Mouse (Mus musculus): ENCODE data around the gene Hacd2. TPM values are rescaled to one million over a fixed set of nuclear protein-coding genes. Genes with fewer than 3 reads are reported as not detected.
A peak's percentile ranks its signal among the peaks of the same experiment; 100 is the strongest.

Gene Hacd2
- polyA plus RNA-seq, 1 experiment from 2014 or later, result 132 TPM

GRCm38 (mm10) chr16:35139873-35140619 lies 117.8 kb downstream of the Hacd2 start:
- H3K27me3 ChIP-seq, result no peaks in the 10 kb centered on the region
- no peak overlapping the region for H3K9ac ChIP-seq
- no peak overlapping the region for H3K4me3 ChIP-seq
- no peaks in the 10 kb centered on the region for H3K9me3 ChIP-seq
- no peak for ATAC-seq (ENCODE audit: insufficient number of reproducible peaks, low FRiP score, low TSS enrichment, low read depth)
- WGBS, result 19% methylated on average over 11 of the region's 11 CpGs
- no peak overlapping the region for H3K4me2 ChIP-seq
- H3K4me1 ChIP-seq, result peaks cover 15% of the 10 kb centered on the region
- no peak overlapping the region for H3K27ac ChIP-seq
- no peaks in the 10 kb centered on the region for H3K36me3 ChIP-seq

- Histone ChIP-seq H3K9me3 (no peaks in the 10 kb centered on the region), H3K9ac (no peak overlapping the region), H3K4me1 (peaks cover 15% of the 10 kb centered on the region), H3K4me3 (no peak overlapping the region), H3K36me3 (no peaks in the 10 kb centered on the region), H3K4me2 (no peak overlapping the region), H3K27ac (no peak overlapping the region), H3K27me3 (no peaks in the 10 kb centered on the region)
- ATAC-seq (ENCODE audit: insufficient number of reproducible peaks, low FRiP score, low TSS enrichment, low read depth), result no peak
- 32% methylated on average over 9 of the region's 9 CpGs for WGBS
Observed at GRCm38 (mm10) chr16:35140620-35140975, 118.4 kb downstream of the Hacd2 start.

GRCm38 (mm10) chr16:35141839-35142238 lies 119.6 kb downstream of the Hacd2 start:
- Histone ChIP-seq H3K4me2 (no peak overlapping the region), H3K27ac (no peak overlapping the region), H3K36me3 (no peaks in the 10 kb centered on the region), H3K4me1 (peaks cover 15% of the 10 kb centered on the region), H3K9ac (no peak overlapping the region), H3K27me3 (no peaks in the 10 kb centered on the region), H3K9me3 (no peaks in the 10 kb centered on the region), H3K4me3 (no peak overlapping the region)
- 52% methylated on average over 8 of the region's 8 CpGs for WGBS
- no peak for ATAC-seq (ENCODE audit: insufficient number of reproducible peaks, low FRiP score, low TSS enrichment, low read depth)

DNA sequence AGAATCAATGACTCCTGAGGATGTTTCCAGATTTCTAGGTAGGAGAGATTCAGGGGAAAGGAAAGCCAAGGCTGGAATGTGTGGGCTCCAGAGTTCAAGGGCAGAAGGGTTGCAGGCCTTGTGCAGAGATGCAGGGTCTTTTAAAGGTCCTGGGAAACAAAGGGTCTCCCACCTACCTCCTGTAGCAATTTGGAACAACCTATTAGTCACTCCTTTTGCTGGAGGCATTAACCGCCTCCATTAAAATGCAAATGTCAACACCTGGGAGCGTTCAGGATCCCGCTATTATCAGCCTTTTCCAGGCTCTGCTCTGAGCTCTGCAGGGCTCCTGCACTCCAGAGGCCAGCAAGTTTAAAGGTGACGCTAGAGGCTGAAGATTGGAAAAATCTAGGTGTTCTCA lies 123.9 kb downstream of the Hacd2 start:
- H3K27ac ChIP-seq, result no peak overlapping the region
- 19% methylated on average over 4 of the region's 4 CpGs for WGBS
- H3K4me1 ChIP-seq, result no peaks in the 10 kb centered on the region
- no peaks in the 10 kb centered on the region for H3K27me3 ChIP-seq
- no peak for ATAC-seq (ENCODE audit: insufficient number of reproducible peaks, low FRiP score, low TSS enrichment, low read depth)
- H3K36me3 ChIP-seq, result no peaks in the 10 kb centered on the region
- no peak overlapping the region for H3K9ac ChIP-seq
- H3K4me3 ChIP-seq, result no peak overlapping the region
- no peaks in the 10 kb centered on the region for H3K9me3 ChIP-seq
- no peak overlapping the region for H3K4me2 ChIP-seq

DNA sequence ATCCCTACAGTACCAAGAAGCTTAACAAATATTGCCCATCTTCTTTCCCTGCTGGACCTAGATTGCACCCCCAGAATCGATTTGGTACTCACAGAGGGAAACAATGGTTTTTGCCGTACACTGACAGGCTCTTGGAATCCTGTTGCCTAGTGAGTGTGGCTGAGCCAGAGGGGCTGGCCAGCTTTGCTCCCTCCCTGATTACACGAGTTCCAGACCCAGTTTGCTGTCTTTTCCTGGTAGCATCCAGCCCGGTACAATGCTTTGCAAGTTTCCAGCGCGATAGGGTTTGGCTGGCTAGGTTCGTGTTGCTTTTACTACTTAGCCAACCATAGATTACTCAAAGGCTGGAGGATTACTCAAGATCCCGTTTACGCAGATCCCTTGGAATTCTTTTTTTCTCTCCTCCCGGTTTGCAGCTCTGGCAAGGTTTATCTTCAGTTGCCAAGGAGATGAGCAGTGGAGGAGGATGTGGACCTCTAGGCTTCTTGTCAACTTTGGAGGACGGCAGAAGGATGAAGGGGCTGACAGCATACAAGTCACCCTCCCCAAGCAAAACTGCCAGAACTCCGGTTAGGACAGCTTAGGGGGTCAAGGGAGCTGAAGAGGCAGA lies 131.0 kb downstream of the Hacd2 start:
- H3K4me3 ChIP-seq, result no peak overlapping the region
- H3K9ac ChIP-seq, result no peak overlapping the region
- peaks cover 59% of the 10 kb centered on the region for H3K27me3 ChIP-seq
- no peak for ATAC-seq (ENCODE audit: insufficient number of reproducible peaks, low FRiP score, low TSS enrichment, low read depth)
- no peak overlapping the region for H3K4me2 ChIP-seq
- H3K4me1 ChIP-seq, result peaks cover 33% of the 10 kb centered on the region
- 9% methylated on average over 12 of the region's 12 CpGs for WGBS
- H3K9me3 ChIP-seq, result no peaks in the 10 kb centered on the region
- H3K27ac ChIP-seq, result no peak overlapping the region
- no peaks in the 10 kb centered on the region for H3K36me3 ChIP-seq

GRCm38 (mm10) chr16:35154245-35154640 lies 132.0 kb downstream of the Hacd2 start:
- no peak overlapping the region for H3K27ac ChIP-seq
- peak; percentile 50 for ATAC-seq (ENCODE audit: insufficient number of reproducible peaks, low FRiP score, low TSS enrichment, low read depth)
- H3K4me3 ChIP-seq, result peak overlapping the region; percentile 69

GRCm38 (mm10) chr16:35154641-35155390 lies 132.6 kb downstream of the Hacd2 start, which contains the start of gene Adcy5:
Adcy5 (plus strand) TSS chr16:35154877.
- H3K9ac ChIP-seq, result peak within 1 kb of the TSS; percentile 68
- H3K36me3 ChIP-seq, result no peaks in the 10 kb centered on the region
- under 1% methylated on average over 77 of the region's 104 CpGs for WGBS
- H3K4me2 ChIP-seq, result peak within 1 kb of the TSS; percentile 98
- peaks cover 59% of the 10 kb centered on the region for H3K27me3 ChIP-seq
- peak within 1 kb of the TSS; percentile 69 for H3K4me3 ChIP-seq
- peaks cover 37% of the 10 kb centered on the region for H3K4me1 ChIP-seq
- ATAC-seq (ENCODE audit: insufficient number of reproducible peaks, low FRiP score, low TSS enrichment, low read depth), result peak; percentile 9; the same call in 1 of the 2 replicates
- H3K27ac ChIP-seq, result peak within 1 kb of the TSS; percentile 73
- H3K9me3 ChIP-seq, result no peaks in the 10 kb centered on the region

More at GRCm38 (mm10) chr16:35154245-35154640, 132.0 kb downstream of the Hacd2 start:
- Histone ChIP-seq H3K9ac (peak overlapping the region; percentile 68), H3K9me3 (no peaks in the 10 kb centered on the region), H3K27me3 (peaks cover 59% of the 10 kb centered on the region), H3K4me1 (peaks cover 33% of the 10 kb centered on the region), H3K4me2 (peak overlapping the region; percentile 98), H3K36me3 (no peaks in the 10 kb centered on the region)
- WGBS, result under 1% methylated on average over 29 of the region's 29 CpGs

GRCm38 (mm10) chr16:35155391-35156305 lies 133.4 kb downstream of the Hacd2 start:
- under 1% methylated on average over 86 of the region's 87 CpGs for WGBS
- Histone ChIP-seq H3K9ac (peak overlapping the region; percentile 68), H3K36me3 (no peaks in the 10 kb centered on the region), H3K9me3 (no peaks in the 10 kb centered on the region), H3K4me2 (peak overlapping the region; percentile 98), H3K4me1 (peaks cover 39% of the 10 kb centered on the region), H3K27me3 (peaks cover 59% of the 10 kb centered on the region), H3K27ac (peak overlapping the region; percentile 73), H3K4me3 (peak overlapping the region; percentile 69)
- peak; percentile 31; the same call in 1 of the 2 replicates for ATAC-seq (ENCODE audit: insufficient number of reproducible peaks, low FRiP score, low TSS enrichment, low read depth)

- Histone ChIP-seq H3K27me3 (peaks cover 59% of the 10 kb centered on the region), H3K9ac (0 out of 2 replicates have a peak overlapping the region, but pooled peaks have one; percentile 20), H3K27ac (no peak overlapping the region), H3K4me1 (peaks cover 39% of the 10 kb centered on the region), H3K4me3 (peak overlapping the region; percentile 69), H3K4me2 (peak overlapping the region; percentile 98), H3K36me3 (no peaks in the 10 kb centered on the region), H3K9me3 (no peaks in the 10 kb centered on the region)
- 4% methylated on average over 47 of the region's 48 CpGs for WGBS
- no peak for ATAC-seq (ENCODE audit: insufficient number of reproducible peaks, low FRiP score, low TSS enrichment, low read depth)
Observed at GRCm38 (mm10) chr16:35156306-35156695, 134.1 kb downstream of the Hacd2 start.

- H3K4me2 ChIP-seq, result peak overlapping the region; percentile 98
- no peak overlapping the region for H3K27ac ChIP-seq
- H3K9me3 ChIP-seq, result no peaks in the 10 kb centered on the region
- no peak for ATAC-seq (ENCODE audit: insufficient number of reproducible peaks, low FRiP score, low TSS enrichment, low read depth)
- peaks cover 56% of the 10 kb centered on the region for H3K27me3 ChIP-seq
- peak overlapping the region; percentile 69 for H3K4me3 ChIP-seq
- H3K4me1 ChIP-seq, result peaks cover 39% of the 10 kb centered on the region
- no peak overlapping the region for H3K9ac ChIP-seq
- H3K36me3 ChIP-seq, result no peaks in the 10 kb centered on the region
- 76% methylated on average over 21 of the region's 21 CpGs for WGBS
Observed at GRCm38 (mm10) chr16:35156832-35157231, 134.6 kb downstream of the Hacd2 start.

All from limb, embryonic 15.5 days (tissue).